Mouse (Mus musculus) embryo, embryonic 11.5 days (tissue): Measurements from ENCODE around the gene Ldb2.
A peak's percentile ranks its signal among the peaks of the same experiment; 100 is the strongest.

ENCODE experiments used
- DNase-seq: peaks from one replicate; pipeline ENCODE4 v3.0.0-alpha.2; 2012; ENCODE audit warnings: low read depth, low spot score

The Ldb2 gene

DNA sequence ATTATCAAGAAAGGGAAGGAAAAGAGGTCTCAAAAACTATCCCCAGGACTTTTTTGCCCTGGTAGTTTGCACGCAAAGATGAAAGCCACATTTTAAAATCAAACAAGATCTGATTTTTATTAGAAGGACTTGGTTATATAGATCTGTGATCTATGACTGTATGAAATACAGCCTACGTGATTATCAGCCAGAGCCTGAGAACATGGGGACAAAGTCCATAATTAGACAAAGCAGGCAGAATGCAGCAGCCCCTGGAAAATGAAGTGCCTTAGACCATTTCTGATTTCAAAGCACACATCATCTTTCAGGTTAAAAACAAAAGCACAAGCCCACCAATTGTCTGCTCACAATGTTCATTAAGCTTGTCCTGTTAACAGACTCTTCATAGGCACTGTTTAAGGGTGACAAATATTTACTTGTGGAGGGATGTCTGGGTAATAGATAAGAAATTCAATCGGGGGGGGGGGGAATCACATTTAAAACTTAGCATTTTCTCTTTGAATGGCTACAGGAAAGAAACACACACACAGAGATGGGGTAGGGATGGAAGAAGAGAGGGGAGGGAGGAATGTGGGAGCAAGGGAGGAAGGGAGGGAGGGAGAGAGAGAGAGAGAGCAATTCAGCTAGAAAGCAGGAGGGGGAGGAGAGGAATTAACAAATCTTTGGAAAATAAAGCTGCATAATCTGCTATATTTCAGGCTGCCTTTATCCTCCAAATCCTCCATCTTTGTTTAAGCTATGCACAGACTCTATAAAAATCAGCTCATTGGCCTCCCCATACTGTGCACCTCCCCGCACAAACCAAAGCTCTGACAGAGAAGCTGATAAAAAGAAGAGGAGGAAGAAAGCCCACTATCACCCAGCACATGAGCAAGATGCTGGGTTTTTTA, 153.3 kb downstream of the Ldb2 start:
- DNase-seq: no peak

- no peak for DNase-seq
Observed at GRCm38 (mm10) chr5:44643079-44643478, 156.4 kb downstream of the Ldb2 start.

GRCm38 (mm10) chr5:44641060-44641459, 158.4 kb downstream of the Ldb2 start:
- DNase-seq: no peak

GRCm38 (mm10) chr5:44635546-44635945, 163.9 kb downstream of the Ldb2 start:
- no peak for DNase-seq

GRCm38 (mm10) chr5:44629034-44629625, 170.3 kb downstream of the Ldb2 start:
- DNase-seq: no peak

DNA sequence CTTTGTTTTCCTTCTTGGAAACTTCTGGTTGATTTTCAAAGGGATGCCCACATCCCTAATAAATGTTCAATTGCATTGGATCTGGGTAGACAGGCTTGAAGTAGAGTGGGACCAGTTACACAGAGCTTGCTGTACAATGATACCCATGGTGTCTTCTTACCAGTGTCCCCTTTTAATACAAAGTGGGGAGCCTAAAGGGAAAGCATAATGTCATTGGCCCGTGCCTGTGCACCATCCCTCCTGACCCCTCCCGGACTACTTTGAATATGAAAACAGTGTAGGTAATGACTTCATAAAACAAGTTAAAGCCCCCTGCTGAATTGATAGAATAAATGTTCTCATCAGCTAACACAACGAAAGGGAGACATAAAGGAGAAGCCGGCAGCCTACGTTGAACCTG, 172.0 kb downstream of the Ldb2 start:
- no peak for DNase-seq

- DNase-seq: no peak
Observed at GRCm38 (mm10) chr5:44626885-44627284, 172.6 kb downstream of the Ldb2 start.

GRCm38 (mm10) chr5:44626114-44626513, 173.4 kb downstream of the Ldb2 start:
- DNase-seq: no peak

GRCm38 (mm10) chr5:44615677-44616076, 183.8 kb downstream of the Ldb2 start:
- DNase-seq: no peak

GRCm38 (mm10) chr5:44608901-44609300, 190.6 kb downstream of the Ldb2 start:
- DNase-seq: no peak

DNA sequence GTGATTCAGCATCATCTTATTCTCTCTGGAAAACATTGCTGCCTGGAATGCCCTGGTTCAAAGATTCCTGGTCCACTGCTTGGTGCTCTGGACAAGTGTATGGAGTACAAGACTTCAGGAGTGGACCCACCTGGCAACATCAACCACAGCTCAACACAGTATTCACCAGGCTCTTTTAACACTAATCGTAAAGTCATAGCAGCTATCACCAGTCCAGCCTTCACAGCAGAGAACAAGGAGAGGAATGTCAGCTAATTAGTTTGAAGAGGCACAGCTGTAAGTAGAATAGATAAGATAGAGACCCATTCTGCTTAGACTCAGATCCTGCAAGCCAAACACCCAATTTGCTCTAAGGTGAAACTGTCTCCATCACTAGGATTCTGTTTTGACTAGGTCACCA, 198.1 kb downstream of the Ldb2 start:
- DNase-seq: no peak

GRCm38 (mm10) chr5:44593522-44594218, 205.8 kb downstream of the Ldb2 start:
- no peak for DNase-seq

DNA sequence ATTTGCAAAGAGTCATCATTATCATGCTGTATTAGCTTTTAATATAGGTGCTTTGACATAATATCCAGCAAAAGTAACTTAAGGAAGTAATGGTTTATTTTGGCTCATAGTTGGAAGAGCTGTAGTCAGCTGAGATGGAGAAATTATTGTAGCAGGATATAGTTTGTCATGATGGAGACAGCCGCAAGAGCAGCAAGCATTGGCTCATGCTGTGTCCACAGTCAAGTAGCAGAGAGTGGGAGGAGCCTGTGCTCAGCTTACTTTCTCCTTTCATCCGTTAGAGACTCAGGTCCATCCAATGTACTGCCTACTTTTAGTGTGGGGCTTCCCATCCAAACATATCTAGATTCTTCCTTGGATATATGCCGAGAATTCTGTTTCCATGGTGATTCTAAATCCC, 208.7 kb downstream of the Ldb2 start:
- DNase-seq: no peak

DNA sequence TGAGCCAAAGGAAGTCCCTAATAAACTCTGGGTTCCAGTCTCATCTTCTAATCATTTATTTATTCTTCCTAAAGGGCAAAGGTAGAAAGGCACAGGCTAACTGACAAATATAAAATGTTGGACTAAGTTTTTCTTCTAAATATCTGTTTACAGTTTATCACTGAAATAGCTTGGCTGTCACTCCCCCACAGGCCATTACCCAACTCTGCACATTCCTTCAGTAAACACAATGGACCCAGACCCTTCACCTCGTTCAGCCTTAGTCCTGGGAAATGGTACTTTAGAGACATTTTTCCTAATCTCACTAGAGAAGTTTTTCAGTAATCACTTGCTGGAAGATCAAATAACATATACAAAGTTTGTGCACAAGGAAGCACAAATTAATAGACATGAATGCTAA, 210.2 kb downstream of the Ldb2 start:
- no peak for DNase-seq

DNA sequence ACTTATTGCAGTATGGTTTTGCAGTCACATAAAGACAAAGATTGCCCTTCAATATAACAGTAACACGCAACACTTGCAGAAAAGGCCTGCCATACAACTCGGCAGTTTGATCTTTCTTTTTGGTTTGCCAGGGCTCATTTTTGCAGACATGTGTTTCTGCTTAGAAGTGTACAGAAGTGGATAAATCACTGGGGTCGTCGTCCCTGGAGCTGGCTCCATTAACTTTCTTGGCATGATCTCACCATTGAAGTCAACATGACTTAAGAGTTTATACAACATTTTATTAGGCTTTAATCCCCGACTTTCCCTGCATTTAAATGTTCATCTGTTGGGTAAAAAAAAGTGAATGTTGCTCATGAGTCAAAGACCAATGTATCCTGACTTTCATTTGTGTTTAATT, 212.9 kb downstream of the Ldb2 start:
- DNase-seq: peak; percentile 36

GRCm38 (mm10) chr5:44579899-44580459, 219.5 kb downstream of the Ldb2 start:
- no peak for DNase-seq

DNA sequence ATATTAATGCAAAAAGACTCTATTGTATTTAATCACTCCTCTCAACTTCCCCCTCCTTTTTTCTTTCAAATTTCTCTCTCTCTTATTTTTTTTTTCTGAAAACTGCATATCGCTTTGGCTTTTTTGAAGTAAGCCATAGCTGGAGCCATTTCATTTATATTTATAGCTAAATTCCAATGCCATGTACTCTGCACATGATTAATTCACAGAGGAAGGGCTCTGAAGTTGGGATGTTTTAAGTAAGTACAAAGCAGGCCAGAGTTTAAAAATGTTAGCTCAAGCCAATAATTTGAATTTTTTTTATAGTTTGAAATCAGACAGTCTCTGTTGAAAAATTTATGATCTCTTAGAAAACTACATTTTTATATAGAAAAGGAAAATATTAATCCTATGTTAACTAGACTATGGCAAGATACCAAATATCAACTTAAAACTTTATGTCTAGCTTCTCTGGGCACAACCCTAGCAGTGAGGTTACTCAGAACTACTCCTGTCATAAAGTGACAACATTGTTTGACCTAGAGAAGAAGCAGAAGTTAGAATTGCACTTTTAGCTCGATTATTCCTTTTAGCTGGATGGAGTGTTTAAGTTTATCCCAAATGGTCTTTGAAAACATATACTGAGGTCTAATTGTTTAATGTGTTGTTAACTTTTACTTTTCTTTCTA, 222.7 kb downstream of the Ldb2 start:
- DNase-seq: no peak

GRCm38 (mm10) chr5:44574681-44575080, 224.8 kb downstream of the Ldb2 start:
- no peak for DNase-seq

DNA sequence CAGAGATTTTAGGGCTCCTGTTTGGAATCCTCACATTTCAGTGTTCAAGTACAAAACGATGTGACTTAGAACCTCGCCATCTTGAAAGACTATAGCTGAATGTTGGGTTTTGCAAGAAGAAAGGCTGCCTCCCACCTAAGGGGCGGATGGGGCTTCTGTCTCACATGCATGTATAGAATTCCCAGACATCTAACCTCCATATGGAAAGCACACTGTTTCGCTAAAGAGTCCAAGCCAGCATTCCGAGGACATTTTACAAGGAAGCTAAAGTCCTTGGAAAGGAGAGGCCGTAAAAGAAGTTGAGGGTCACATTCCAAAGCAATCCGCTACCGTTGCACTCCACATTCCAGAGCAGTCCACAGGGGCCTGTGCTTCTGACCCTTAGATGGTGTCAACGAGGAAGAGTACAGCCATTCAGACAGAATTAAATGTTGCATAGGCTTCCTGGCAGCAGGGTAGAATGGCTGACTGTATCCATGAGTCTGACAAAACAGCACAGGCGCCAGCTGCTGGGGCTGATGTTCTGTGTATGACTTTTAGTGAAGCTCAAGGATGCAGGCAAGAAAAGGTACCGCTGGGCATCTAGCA, 245.6 kb downstream of the Ldb2 start:
- DNase-seq: peak; percentile 26

DNA sequence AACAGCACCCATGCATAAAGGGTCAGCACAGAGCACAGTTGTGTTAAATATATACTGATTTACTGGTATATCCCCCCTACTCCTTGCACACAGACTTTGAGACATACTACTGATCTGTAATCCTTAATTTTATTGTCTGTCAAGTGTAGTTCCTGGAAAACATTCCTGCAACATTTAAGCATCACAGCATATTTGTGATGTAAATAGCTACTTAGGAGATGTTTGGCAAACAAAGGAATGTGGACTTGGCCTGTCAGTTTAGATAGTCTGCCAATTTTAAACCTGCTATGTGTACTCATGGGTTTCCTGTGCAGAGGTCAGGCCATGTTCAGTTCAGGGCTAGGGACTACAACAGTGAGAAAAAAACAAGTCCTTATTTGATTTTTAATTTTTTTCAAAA, 246.3 kb downstream of the Ldb2 start:
- no peak for DNase-seq

GRCm38 (mm10) chr5:44552121-44552520, 247.4 kb downstream of the Ldb2 start:
- no peak for DNase-seq
